ENCODE assay signal across 9 mouse cellular contexts in genomic region chr13:23743963-23744362, GRCm38 (mm10). TPM values are rescaled to one million over a fixed set of nuclear protein-coding genes. Genes with fewer than 3 reads are reported as not detected.
DNase-seq lines count a peak whose midpoint lies in the region; ATAC-seq and TF ChIP-seq lines count a peak whose summit lies in the region.
"Had no signal": no experiment of that assay in that cellular context is flagged by ENCODE, and none has a peak within 500 bp of the region (broad histone marks: within the 10 kb centered on the region; RNA-seq: fewer than 3 reads in every experiment).

No protein-coding gene starts in this region.

- no peak overlapping the region for H3K27ac ChIP-seq in hindbrain, postnatal 0 days
- 0 out of 2 replicates have a peak overlapping the region, but pooled peaks have one; percentile 9 for H3K27ac ChIP-seq in neural tube, embryonic 13.5 days (replicated peaks)
- H3K27ac ChIP-seq: gastrocnemius, adult 2 months had no signal

- ATAC-seq in megakaryocyte, adult 5-6 weeks (ENCODE audit: poor library complexity, severe bottlenecking), result no peak
- ATAC-seq in hindbrain, postnatal 0 days, result no peak
- no peak for ATAC-seq in neural tube, embryonic 13.5 days (ENCODE audit: low read depth)

- DNase-seq in embryo, embryonic 11 days, result peak; percentile 37
- no peak for DNase-seq in hindbrain, postnatal 0 days (ENCODE audit: low spot score)
- DNase-seq in T-cell, adult 2 months (ENCODE audit: low spot score), result no peak
- DNase-seq in yolk sac, embryonic 10.5 days (ENCODE audit: low spot score), result no peak
- DNase-seq: adrenal gland, postnatal 25 days; gastrocnemius, adult 2 months had no signal

- H3K36me3 ChIP-seq in megakaryocyte, embryonic 14.5 days (replicated peaks; ENCODE audit: low read length), result no peaks in the 10 kb centered on the region
- no peaks in the 10 kb centered on the region for H3K36me3 ChIP-seq in hindbrain, postnatal 0 days (ENCODE audit: insufficient read depth, low read length)
- H3K36me3 ChIP-seq in neural tube, embryonic 13.5 days, result no peaks in the 10 kb centered on the region

- no peak overlapping the region for H3K9ac ChIP-seq in hindbrain, postnatal 0 days (replicated peaks; ENCODE audit: low read length)
- H3K9ac ChIP-seq in neural tube, embryonic 13.5 days, result 0 out of 2 replicates have a peak overlapping the region, but pooled peaks have one; percentile 31

- WGBS in hindbrain, postnatal 0 days, result 51% methylated on average over 4 of the region's 4 CpGs
- 51% methylated on average over 4 of the region's 4 CpGs for WGBS in neural tube, embryonic 13.5 days

- H3K27me3 ChIP-seq in megakaryocyte, embryonic 14.5 days (replicated peaks), result no peaks in the 10 kb centered on the region
- H3K27me3 ChIP-seq in hindbrain, postnatal 0 days (ENCODE audit: insufficient read depth, low read length), result no peaks in the 10 kb centered on the region
- no peaks in the 10 kb centered on the region for H3K27me3 ChIP-seq in neural tube, embryonic 13.5 days

- TF ChIP-seq CTCF in hindbrain, postnatal 0 days (IDR thresholded peaks at IDR 0.05; ENCODE audit: low read depth), result no peak

- peak overlapping the region; percentile 67 for H3K4me3 ChIP-seq in megakaryocyte, embryonic 14.5 days (replicated peaks)
- H3K4me3 ChIP-seq in hindbrain, postnatal 0 days (ENCODE audit: low read length), result no peak overlapping the region
- no peak overlapping the region for H3K4me3 ChIP-seq in neural tube, embryonic 13.5 days
- H3K4me3 ChIP-seq: gastrocnemius, adult 2 months had no signal

- H3K4me1 ChIP-seq in megakaryocyte, embryonic 14.5 days, result peaks cover 46% of the 10 kb centered on the region
- H3K4me1 ChIP-seq in hindbrain, postnatal 0 days (ENCODE audit: insufficient read depth, low read length), result no peaks in the 10 kb centered on the region; the same call in 1 of the 2 replicates
- H3K4me1 ChIP-seq in neural tube, embryonic 13.5 days (replicated peaks), result peaks cover 39% of the 10 kb centered on the region

- no peaks in the 10 kb centered on the region for H3K9me3 ChIP-seq in megakaryocyte, embryonic 14.5 days
- H3K9me3 ChIP-seq in hindbrain, postnatal 0 days (ENCODE audit: low read length), result no peaks in the 10 kb centered on the region
- H3K9me3 ChIP-seq in neural tube, embryonic 13.5 days, result no peaks in the 10 kb centered on the region

- H3K4me2 ChIP-seq in hindbrain, postnatal 0 days (ENCODE audit: low read depth, low read length), result peak overlapping the region; percentile 63; the same call in 1 of the 2 replicates
- peak overlapping the region; percentile 71 for H3K4me2 ChIP-seq in neural tube, embryonic 13.5 days

RNA-seq across cellular contexts. Expression of gene Hist1h3c, which starts 1.4 kb away (rescaled TPM):
- polyA plus RNA-seq in megakaryocyte, embryonic 14.5 days (2012; ENCODE audit: insufficient read depth, low replicate concordance), result 12.6 TPM in 1 of 2 replicates, not detected in the other
- 115 and 119 TPM in 2 replicates for total RNA-seq in megakaryocyte, adult 5-6 weeks (2015)
- total RNA-seq in megakaryocyte, adult 5-6 weeks (2017), result 508 and 593 TPM in 2 replicates
- total RNA-seq in hindbrain, postnatal 0 days (2014; rRNA removed), result 1,362 and 1,480 TPM in 2 replicates
- polyA plus RNA-seq in hindbrain, postnatal 0 days (2015; fragmentation: Nextera tagmentation; extraction: Ambion mirVana), result 1.6 and 2.1 TPM in 2 replicates
- polyA plus RNA-seq in neural tube, embryonic 13.5 days (2015; fragmentation: Nextera tagmentation; extraction: Ambion mirVana), result 1.5 and 2.7 TPM in 2 replicates
- total RNA-seq: gastrocnemius, adult 2 months had no signal

RNA-seq across cellular contexts. Expression of gene Hist1h2bb, which starts 2.6 kb away (rescaled TPM):
- polyA plus RNA-seq in megakaryocyte, embryonic 14.5 days (2012; ENCODE audit: insufficient read depth, low replicate concordance), result 7.4 TPM in 1 of 2 replicates, not detected in the other
- 264 and 296 TPM in 2 replicates for total RNA-seq in megakaryocyte, adult 5-6 weeks (2015)
- 5,681 and 7,839 TPM in 2 replicates for total RNA-seq in megakaryocyte, adult 5-6 weeks (2017)
- 1,454 and 1,759 TPM in 2 replicates for total RNA-seq in hindbrain, postnatal 0 days (2014; rRNA removed)
- polyA plus RNA-seq in hindbrain, postnatal 0 days (2015; fragmentation: Nextera tagmentation; extraction: Ambion mirVana), result 0.49 and 0.55 TPM in 2 replicates
- polyA plus RNA-seq in neural tube, embryonic 13.5 days (2015; fragmentation: Nextera tagmentation; extraction: Ambion mirVana), result not detected in 2 replicates

RNA-seq across cellular contexts. Expression of gene Hist1h1c, which starts 5.4 kb away (rescaled TPM):
- 353 and 402 TPM in 2 replicates for polyA plus RNA-seq in megakaryocyte, embryonic 14.5 days (2012; ENCODE audit: insufficient read depth, low replicate concordance)
- total RNA-seq in megakaryocyte, adult 5-6 weeks (2015), result 179 and 186 TPM in 2 replicates
- 1,288 and 1,327 TPM in 2 replicates for total RNA-seq in megakaryocyte, adult 5-6 weeks (2017)
- total RNA-seq in hindbrain, postnatal 0 days (2014; rRNA removed), result 508 and 626 TPM in 2 replicates
- polyA plus RNA-seq in hindbrain, postnatal 0 days (2015; fragmentation: Nextera tagmentation; extraction: Ambion mirVana), result 31.4 and 35.4 TPM in 2 replicates
- polyA plus RNA-seq in neural tube, embryonic 13.5 days (2015; fragmentation: Nextera tagmentation; extraction: Ambion mirVana), result 12.5 and 13.1 TPM in 2 replicates

RNA-seq across cellular contexts. Expression of gene Hist1h2ab, which starts 7.0 kb away (rescaled TPM):
- polyA plus RNA-seq in megakaryocyte, embryonic 14.5 days (2012; ENCODE audit: insufficient read depth, low replicate concordance), result 16.0 and 17.5 TPM in 2 replicates
- total RNA-seq in megakaryocyte, adult 5-6 weeks (2015), result 64.3 and 114 TPM in 2 replicates
- total RNA-seq in megakaryocyte, adult 5-6 weeks (2017), result 3,821 and 4,666 TPM in 2 replicates
- total RNA-seq in hindbrain, postnatal 0 days (2014; rRNA removed), result 349 and 438 TPM in 2 replicates
- polyA plus RNA-seq in hindbrain, postnatal 0 days (2015; fragmentation: Nextera tagmentation; extraction: Ambion mirVana), result 7.4 and 10.4 TPM in 2 replicates
- polyA plus RNA-seq in neural tube, embryonic 13.5 days (2015; fragmentation: Nextera tagmentation; extraction: Ambion mirVana), result 5.1 and 9.7 TPM in 2 replicates

RNA-seq across cellular contexts. Expression of gene Hist1h3b, which starts 8.1 kb away (rescaled TPM):
- polyA plus RNA-seq in megakaryocyte, embryonic 14.5 days (2012; ENCODE audit: insufficient read depth, low replicate concordance), result 9.9 and 14.5 TPM in 2 replicates
- total RNA-seq in megakaryocyte, adult 5-6 weeks (2015), result 495 and 572 TPM in 2 replicates
- 546 and 613 TPM in 2 replicates for total RNA-seq in megakaryocyte, adult 5-6 weeks (2017)
- 956 and 1,079 TPM in 2 replicates for total RNA-seq in hindbrain, postnatal 0 days (2014; rRNA removed)
- 2.6 and 3.2 TPM in 2 replicates for polyA plus RNA-seq in hindbrain, postnatal 0 days (2015; fragmentation: Nextera tagmentation; extraction: Ambion mirVana)
- 0.96 and 2.3 TPM in 2 replicates for polyA plus RNA-seq in neural tube, embryonic 13.5 days (2015; fragmentation: Nextera tagmentation; extraction: Ambion mirVana)
